Mouse (Mus musculus): ENCODE measurements around the gene Ogfr.

Ogfr gene

GRCm38 (mm10) chr2:180604781-180605180 is 15.7 kb downstream of the Ogfr start:
- no peak for DNase-seq

- DNase-seq: no peak
Measured at GRCm38 (mm10) chr2:180610283-180610682, 21.2 kb downstream of the Ogfr start.

- no peak for DNase-seq
Measured at GRCm38 (mm10) chr2:180611882-180612281, 22.8 kb downstream of the Ogfr start.

- DNase-seq: no peak
Measured at GRCm38 (mm10) chr2:180641576-180642554, 52.8 kb downstream of the Ogfr start.

- no peak for DNase-seq
Measured at GRCm38 (mm10) chr2:180642555-180643260, 53.7 kb downstream of the Ogfr start, which contains the start of gene Tcfl5. TSS of gene Tcfl5 (minus strand) at chr2:180642708.

GRCm38 (mm10) chr2:180643626-180644025 is 54.6 kb downstream of the Ogfr start:
- DNase-seq: no peak

Data from lung, postnatal 14 days (tissue).